Mouse (Mus musculus) erythroblast, embryonic 14.5 days (primary cell): Measurements from ENCODE around the gene Mfsd11. TPM values are rescaled to one million over a fixed set of nuclear protein-coding genes. Genes with fewer than 3 reads are reported as not detected.

ENCODE experiments used
- H3K27me3 ChIP-seq: 2 replicates; pipeline ENCODE4 v1.6.1; 2012; ENCODE audit warnings: inconsistent platforms; ENCODE audit not compliant: control insufficient read depth
- H3K36me3 ChIP-seq: 2 replicates; pipeline ENCODE4 v1.6.1; 2012; ENCODE audit warnings: mild to moderate bottlenecking, inconsistent platforms; ENCODE audit not compliant: control insufficient read depth
- H3K4me1 ChIP-seq: 2 replicates; pipeline ENCODE4 v1.6.1; 2012; ENCODE audit warnings: inconsistent platforms; ENCODE audit not compliant: control insufficient read depth
- H3K4me3 ChIP-seq: replicated peaks from 2 replicates; pipeline ENCODE3; 2012; ENCODE audit warnings: moderate library complexity, mild to moderate bottlenecking, inconsistent platforms
- H3K9me3 ChIP-seq: 2 replicates; pipeline ENCODE4 v1.6.1; 2012; ENCODE audit warnings: low read length, inconsistent platforms, mixed read lengths; ENCODE audit not compliant: control insufficient read depth
- GATA1 ChIP-seq: IDR thresholded peaks from 2 replicates; pipeline ENCODE4 v1.6.1; 2012; ENCODE audit warnings: low read length, inconsistent platforms, mixed read lengths
- TAL1 ChIP-seq: IDR thresholded peaks from 3 replicates; pipeline ENCODE4 v1.6.1; 2012; ENCODE audit warnings: low read length, inconsistent platforms, mixed read lengths
- polyA plus RNA-seq: library from polyadenylated mRNA; stranded (reverse); fragments of >175 nt; gene quantifications from 2 replicates; pipeline ENCODE4 v1.2.3, GENCODE M21; 2012

Gene Mfsd11
- polyA plus RNA-seq, result 0.91 and 1.2 TPM in 2 replicates

DNA sequence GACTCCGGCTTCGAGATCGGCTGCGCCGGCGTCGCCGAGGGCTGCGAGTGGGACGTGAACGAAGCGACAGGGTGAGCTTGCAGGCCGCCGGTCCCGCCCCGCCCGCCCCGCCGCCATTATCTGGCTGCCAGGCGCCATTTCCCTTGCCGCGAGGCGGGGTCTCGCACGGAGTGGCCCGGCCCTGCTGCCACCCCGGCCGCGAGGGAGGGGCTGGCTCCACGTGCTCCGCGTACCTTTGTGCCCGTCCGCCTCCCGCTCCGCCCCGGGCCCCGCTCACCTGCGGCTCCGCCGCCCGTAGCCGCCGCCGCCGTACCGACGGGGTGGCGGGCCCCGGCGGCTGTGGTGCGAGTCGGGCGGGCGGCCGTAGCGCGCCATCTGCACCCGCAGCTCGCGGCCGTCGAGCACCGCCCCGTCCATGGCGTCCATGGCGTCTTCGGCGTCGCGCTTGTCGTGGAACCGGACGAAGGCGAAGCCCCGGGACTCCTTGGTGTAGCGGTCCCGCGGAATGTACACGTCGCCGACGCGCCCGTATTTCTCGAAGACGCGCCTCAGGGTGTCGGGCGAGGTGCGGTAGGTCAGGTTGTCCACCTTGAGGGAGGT, at the start of gene Mfsd11:
Gene Mfsd11 (plus strand): TSS at position 150 of the 600 bp plus-strand sequence.
- Histone ChIP-seq H3K36me3 (peaks cover 52% of the 10 kb centered on the region), H3K4me3 (peak within 1 kb of the TSS; percentile 79)
- no peak for TF ChIP-seq TAL1
- TF ChIP-seq GATA1, result no peak

DNA sequence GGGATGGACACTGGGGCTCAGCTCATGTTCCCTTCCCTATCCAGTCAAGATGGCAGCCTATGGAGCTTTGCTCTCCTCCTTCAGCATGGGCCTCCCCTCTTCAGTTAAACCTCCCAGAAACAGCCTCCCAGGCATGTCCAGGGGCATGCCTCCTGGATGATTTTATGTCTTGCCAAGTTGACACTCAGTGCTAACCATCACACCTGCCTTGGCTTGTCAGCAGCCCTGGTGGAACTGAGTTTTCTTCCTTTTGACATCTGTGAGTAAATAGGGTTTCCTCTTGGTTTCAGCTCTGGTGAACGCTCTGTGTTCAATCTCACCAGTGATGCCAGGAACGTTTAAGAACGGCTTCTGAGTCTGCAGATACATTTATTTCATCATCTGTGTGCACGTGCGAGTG, 49.5 kb upstream of the Mfsd11 start:
- Histone ChIP-seq H3K4me1 (peaks cover 1% of the 10 kb centered on the region), H3K27me3 (no peaks in the 10 kb centered on the region), H3K36me3 (no peaks in the 10 kb centered on the region), H3K4me3 (no peak overlapping the region), H3K9me3 (no peaks in the 10 kb centered on the region)
- TF ChIP-seq TAL1 (no peak), GATA1 (no peak)

More for the DNA sequence above, at the start of gene Mfsd11:
- Histone ChIP-seq H3K27me3 (no peaks in the 10 kb centered on the region), H3K4me1 (peaks cover 53% of the 10 kb centered on the region), H3K9me3 (no peaks in the 10 kb centered on the region)

- Histone ChIP-seq H3K27me3 (peaks cover 8% of the 10 kb centered on the region), H3K36me3 (no peaks in the 10 kb centered on the region), H3K4me3 (no peak overlapping the region), H3K4me1 (peaks cover 5% of the 10 kb centered on the region), H3K9me3 (no peaks in the 10 kb centered on the region)
- TF ChIP-seq GATA1 (no peak), TAL1 (no peak)
Observed at GRCm38 (mm10) chr11:116806136-116807071, 45.8 kb upstream of the Mfsd11 start.

DNA sequence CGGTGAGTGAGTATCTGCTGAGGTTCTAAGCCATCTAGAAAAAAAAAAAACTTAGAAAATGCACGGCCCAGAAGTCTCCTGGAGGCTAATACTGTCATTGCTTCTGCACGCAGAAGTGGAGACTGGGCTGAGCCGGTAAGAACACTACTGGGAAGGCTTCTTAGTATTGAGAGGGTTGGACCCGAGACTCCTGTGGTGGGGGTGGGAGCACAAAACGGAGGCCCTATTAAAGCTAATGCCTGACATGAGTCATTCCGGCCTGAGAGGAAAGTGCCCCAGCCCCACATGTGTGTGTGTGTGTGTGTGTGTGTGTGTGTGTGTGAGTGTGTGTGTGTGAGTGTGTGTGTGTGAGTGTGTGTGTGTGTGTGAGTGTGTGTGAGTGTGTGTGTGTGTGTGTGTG, 45.1 kb upstream of the Mfsd11 start:
- peaks cover 8% of the 10 kb centered on the region for H3K27me3 ChIP-seq

DNA sequence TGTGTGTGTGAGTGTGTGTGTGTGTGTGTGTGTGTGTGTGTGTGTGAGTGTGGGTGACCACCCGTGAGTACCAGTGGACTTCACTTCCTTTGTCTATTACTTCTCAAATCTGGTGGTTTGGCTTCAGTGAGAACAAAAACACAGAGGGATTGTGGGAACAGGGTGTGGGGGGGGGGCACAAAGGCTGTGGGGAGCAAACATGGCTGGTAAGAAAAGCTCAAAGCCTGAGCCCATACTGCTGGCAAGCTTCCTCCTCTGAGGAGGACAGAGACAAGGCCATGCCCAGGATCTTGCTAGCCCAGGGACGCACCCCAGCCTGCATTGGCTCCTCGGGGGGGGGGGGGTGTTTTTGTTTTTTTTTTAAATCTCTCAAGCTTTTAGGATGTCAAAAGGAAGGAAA, 44.7 kb upstream of the Mfsd11 start:
- TF ChIP-seq GATA1, result no peak
- no peak for TF ChIP-seq TAL1
- Histone ChIP-seq H3K27me3 (peaks cover 8% of the 10 kb centered on the region), H3K4me3 (no peak overlapping the region), H3K4me1 (peaks cover 6% of the 10 kb centered on the region), H3K9me3 (no peaks in the 10 kb centered on the region), H3K36me3 (no peaks in the 10 kb centered on the region)

More for the DNA sequence above, 45.1 kb upstream of the Mfsd11 start:
- H3K36me3 ChIP-seq, result no peaks in the 10 kb centered on the region
- H3K9me3 ChIP-seq, result no peaks in the 10 kb centered on the region
- peaks cover 6% of the 10 kb centered on the region for H3K4me1 ChIP-seq
- no peak overlapping the region for H3K4me3 ChIP-seq
- TF ChIP-seq GATA1 (no peak), TAL1 (no peak)

GRCm38 (mm10) chr11:116807938-116808606, 44.2 kb upstream of the Mfsd11 start:
- Histone ChIP-seq H3K27me3 (peaks cover 8% of the 10 kb centered on the region), H3K36me3 (no peaks in the 10 kb centered on the region), H3K4me3 (no peak overlapping the region), H3K4me1 (peaks cover 6% of the 10 kb centered on the region), H3K9me3 (no peaks in the 10 kb centered on the region)
- TF ChIP-seq TAL1 (no peak), GATA1 (no peak)

DNA sequence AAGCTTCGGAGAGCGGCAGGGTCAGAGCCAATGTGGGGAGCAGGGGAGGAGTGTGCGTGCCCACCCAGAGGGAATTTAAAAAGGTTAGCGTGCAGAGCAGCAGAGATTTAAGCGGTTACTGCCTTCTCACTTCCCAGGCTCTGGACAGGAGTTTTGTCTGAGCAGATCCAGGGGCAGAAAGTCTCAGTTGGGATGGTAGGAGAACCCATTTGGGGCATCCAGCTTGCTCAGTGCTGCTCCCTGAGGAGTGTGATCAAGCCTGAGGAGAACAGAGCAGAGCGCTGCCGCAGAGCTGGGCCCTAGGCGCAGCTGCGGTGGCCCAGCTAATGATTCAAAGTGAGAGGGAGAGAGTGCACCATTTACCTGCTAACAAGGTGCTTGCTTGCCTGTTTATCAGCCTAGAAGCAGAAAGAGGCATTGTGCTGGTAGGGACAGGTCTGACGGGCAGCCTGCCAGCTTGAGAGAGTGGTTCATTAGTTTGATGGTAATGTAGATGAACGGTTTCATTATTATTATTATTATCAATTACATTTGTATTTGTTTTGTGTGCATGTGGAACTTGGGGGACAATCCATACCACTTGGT, 43.3 kb upstream of the Mfsd11 start:
- Histone ChIP-seq H3K27me3 (peaks cover 8% of the 10 kb centered on the region), H3K4me1 (peaks cover 6% of the 10 kb centered on the region), H3K4me3 (no peak overlapping the region), H3K9me3 (no peaks in the 10 kb centered on the region), H3K36me3 (no peaks in the 10 kb centered on the region)
- TF ChIP-seq TAL1 (no peak), GATA1 (no peak)

DNA sequence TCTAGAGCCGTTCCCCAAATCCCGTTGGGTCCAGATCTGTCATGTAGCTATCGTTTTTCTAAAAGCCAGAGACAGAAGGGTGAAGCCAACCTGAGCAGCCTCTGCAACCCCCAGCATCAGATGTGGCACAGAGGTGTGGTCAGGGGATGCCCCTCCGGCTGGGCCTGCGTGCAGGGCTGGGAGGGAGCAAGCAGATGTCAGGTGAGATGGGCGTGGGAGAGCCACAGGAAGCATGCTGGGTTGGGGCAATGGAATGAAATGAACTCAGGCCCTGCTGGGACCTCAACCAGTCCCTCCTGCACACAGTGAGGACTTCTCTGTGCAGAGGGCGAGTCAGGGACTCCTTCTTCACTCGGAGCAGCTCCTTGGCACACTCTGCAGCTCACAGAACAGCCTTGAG, 42.7 kb upstream of the Mfsd11 start:
- Histone ChIP-seq H3K36me3 (no peaks in the 10 kb centered on the region), H3K4me3 (no peak overlapping the region), H3K27me3 (peaks cover 8% of the 10 kb centered on the region), H3K4me1 (peaks cover 6% of the 10 kb centered on the region), H3K9me3 (no peaks in the 10 kb centered on the region)
- TF ChIP-seq TAL1 (no peak), GATA1 (no peak)
